Mouse (Mus musculus): ENCODE results near the gene Cmtr2.

- TF ChIP-seq MYOD1 (IDR thresholded peaks at IDR 0.05; ENCODE audit: control insufficient read depth in 1 of 3, insufficient read length in 2 of 3, low read depth in 2 of 3) = no peak
- no peak for TF ChIP-seq POLR2A (IDR thresholded peaks at IDR 0.05; ENCODE audit: insufficient read length, low read depth)
- no peak for TF ChIP-seq POLR2AphosphoS2 (IDR thresholded peaks at IDR 0.05; ENCODE audit: insufficient read length, low read depth)
- TF ChIP-seq REST (IDR thresholded peaks at IDR 0.05; ENCODE audit: insufficient read depth, insufficient read length) = no peak
- TF ChIP-seq TCF12 (IDR thresholded peaks at IDR 0.05; ENCODE audit: insufficient read depth, poor library complexity, severe bottlenecking) = no peak
Measured at GRCm38 (mm10) chr8:110267268-110267667, 51.8 kb downstream of the Cmtr2 start.
